Mouse (Mus musculus): ENCODE data around the gene Rapgef4.

- peak; percentile 82 for TF ChIP-seq CTCF (IDR thresholded peaks at IDR 0.05)
- 0 out of 2 replicates have a peak, but pooled peaks have one; percentile 37 for TF ChIP-seq EP300 (IDR thresholded peaks at IDR 0.05)
Measured at GRCm38 (mm10) chr2:72219921-72220320, 238.9 kb downstream of the Rapgef4 start.

All from lung, postnatal 0 days (tissue).